Mouse (Mus musculus) embryonic facial prominence, embryonic 14.5 days (tissue): ENCODE measurements around the gene 1700086D15Rik. TPM values are rescaled to one million over a fixed set of nuclear protein-coding genes. Genes with fewer than 3 reads are reported as not detected.
A peak's percentile ranks its signal among the peaks of the same experiment; 100 is the strongest.

Source experiments
- ATAC-seq: fragments of 200-750 bp; cut with Nextera tagmentation; 2 replicates; pipeline ENCODE4 v1.8.0; 2017; ENCODE audit warnings: low read depth, moderate number of reproducible peaks, moderate TSS enrichment
- DNase-seq: peaks from one replicate; pipeline ENCODE4 v3.0.0-alpha.2; 2015; ENCODE audit warnings: low spot score
- H3K27ac ChIP-seq: fragments of 300-500 bp; sonication (generic); replicated peaks from 2 replicates; pipeline ENCODE4 v1.5.1; 2014; ENCODE audit warnings: low read depth, mild to moderate bottlenecking, low read length, moderate library complexity
- H3K27me3 ChIP-seq: fragments of 300-500 bp; sonication (generic); replicated peaks from 2 replicates; pipeline ENCODE4 v1.6.1; 2014; ENCODE audit warnings: low read length; ENCODE audit not compliant: control insufficient read depth, insufficient read depth
- H3K36me3 ChIP-seq: fragments of 300-500 bp; sonication (generic); 2 replicates; pipeline ENCODE4 v1.6.1; 2014; ENCODE audit warnings: low read length, mixed read lengths; ENCODE audit not compliant: control insufficient read depth, insufficient read depth
- H3K4me1 ChIP-seq: fragments of 300-500 bp; sonication (generic); 2 replicates; pipeline ENCODE4 v1.6.1; 2014; ENCODE audit warnings: antibody characterized with exemption, low read length; ENCODE audit not compliant: control insufficient read depth, insufficient read depth
- H3K4me2 ChIP-seq: fragments of 300-500 bp; sonication (generic); 2 replicates; pipeline ENCODE4 v1.6.1; 2014; ENCODE audit warnings: low read depth, mild to moderate bottlenecking, low read length, moderate library complexity, mixed read lengths
- H3K4me3 ChIP-seq: fragments of 300-500 bp; sonication (generic); 2 replicates; pipeline ENCODE4 v1.5.1; 2014; ENCODE audit warnings: low read depth, mild to moderate bottlenecking, low read length
- H3K9ac ChIP-seq: fragments of 300-500 bp; sonication (generic); 2 replicates; pipeline ENCODE4 v1.6.1; 2014; ENCODE audit warnings: low read depth, mild to moderate bottlenecking, low read length, moderate library complexity, mixed read lengths
- H3K9me3 ChIP-seq: fragments of 300-500 bp; sonication (generic); 2 replicates; pipeline ENCODE4 v1.6.1; 2016; ENCODE audit warnings: low read length; ENCODE audit not compliant: control insufficient read depth
- WGBS: fragments of 180-500 bp; shearing (Covaris S2); extraction: QIAGEN DNeasy Blood & Tissue Kit; methylation state at CpG from one replicate; pipeline ENCODE4 v1.1.7; 2014; 5-methylcytosine and 5-hydroxymethylcytosine counted together
- polyA plus RNA-seq: library from polyadenylated mRNA; unstranded; fragments of >200 nt; fragmentation: Nextera tagmentation; extraction: Ambion mirVana; gene quantifications from 2 replicates; pipeline ENCODE4 v1.2.1, GENCODE M21; 2014

1700086D15Rik gene
- polyA plus RNA-seq, 1 experiment from 2014 or later = not detected

- WGBS = 56% methylated on average over 8 of the region's 8 CpGs
Measured at GRCm38 (mm10) chr11:65124913-65125418, 34.7 kb downstream of the 1700086D15Rik start.

GRCm38 (mm10) chr11:65120276-65120675 is 39.4 kb downstream of the 1700086D15Rik start:
- H3K4me3 ChIP-seq = no peak overlapping the region
- no peak overlapping the region for H3K9ac ChIP-seq
- H3K36me3 ChIP-seq = no peaks in the 10 kb centered on the region
- H3K4me1 ChIP-seq = no peaks in the 10 kb centered on the region
- H3K27ac ChIP-seq = no peak overlapping the region
- no peak for ATAC-seq
- H3K4me2 ChIP-seq = no peak overlapping the region
- 68% methylated on average over 4 of the region's 4 CpGs for WGBS
- H3K27me3 ChIP-seq = no peaks in the 10 kb centered on the region
- DNase-seq = no peak
- H3K9me3 ChIP-seq = no peaks in the 10 kb centered on the region

More at GRCm38 (mm10) chr11:65124913-65125418, 34.7 kb downstream of the 1700086D15Rik start:
- no peaks in the 10 kb centered on the region for H3K36me3 ChIP-seq
- H3K9me3 ChIP-seq = no peaks in the 10 kb centered on the region
- ATAC-seq (peak; percentile 53; the same call in 1 of the 2 replicates), DNase-seq (peak; percentile 34)
- H3K27me3 ChIP-seq = no peaks in the 10 kb centered on the region
- no peak overlapping the region for H3K27ac ChIP-seq
- no peak overlapping the region for H3K9ac ChIP-seq
- no peaks in the 10 kb centered on the region for H3K4me1 ChIP-seq
- no peak overlapping the region for H3K4me2 ChIP-seq
- no peak overlapping the region for H3K4me3 ChIP-seq

GRCm38 (mm10) chr11:65115811-65116210 is 43.9 kb downstream of the 1700086D15Rik start:
- no peak overlapping the region for H3K9ac ChIP-seq
- H3K4me1 ChIP-seq = 0 out of 2 replicates have a peak, but pooled peaks cover 5% of the 10 kb centered on the region
- no peak for ATAC-seq
- no peak overlapping the region for H3K4me3 ChIP-seq
- H3K36me3 ChIP-seq = no peaks in the 10 kb centered on the region
- H3K27me3 ChIP-seq = no peaks in the 10 kb centered on the region
- H3K27ac ChIP-seq = no peak overlapping the region
- no peak for DNase-seq
- no peak overlapping the region for H3K4me2 ChIP-seq
- WGBS = 74% methylated on average over 6 of the region's 6 CpGs
- H3K9me3 ChIP-seq = no peaks in the 10 kb centered on the region

GRCm38 (mm10) chr11:65112086-65112485 is 47.6 kb downstream of the 1700086D15Rik start:
- H3K4me1 ChIP-seq = 0 out of 2 replicates have a peak, but pooled peaks cover 5% of the 10 kb centered on the region
- no peaks in the 10 kb centered on the region for H3K9me3 ChIP-seq
- H3K4me3 ChIP-seq = no peak overlapping the region
- H3K27me3 ChIP-seq = no peaks in the 10 kb centered on the region
- no peak overlapping the region for H3K4me2 ChIP-seq
- no peak overlapping the region for H3K27ac ChIP-seq
- 47% methylated on average over 4 of the region's 4 CpGs for WGBS
- DNase-seq (no peak), ATAC-seq (no peak)
- H3K9ac ChIP-seq = no peak overlapping the region; the same call in 1 of the 2 replicates
- H3K36me3 ChIP-seq = no peaks in the 10 kb centered on the region

GRCm38 (mm10) chr11:65111651-65112050 is 48.0 kb downstream of the 1700086D15Rik start:
- no peaks in the 10 kb centered on the region for H3K27me3 ChIP-seq
- DNase-seq (no peak), ATAC-seq (no peak)
- no peaks in the 10 kb centered on the region for H3K9me3 ChIP-seq
- no peak overlapping the region for H3K4me3 ChIP-seq
- no peak overlapping the region for H3K27ac ChIP-seq
- H3K4me2 ChIP-seq = no peak overlapping the region
- H3K9ac ChIP-seq = no peak overlapping the region
- 48% methylated on average over 5 of the region's 5 CpGs for WGBS
- H3K4me1 ChIP-seq = 0 out of 2 replicates have a peak, but pooled peaks cover 5% of the 10 kb centered on the region
- H3K36me3 ChIP-seq = no peaks in the 10 kb centered on the region

- Histone ChIP-seq H3K9me3 (no peaks in the 10 kb centered on the region), H3K4me2 (no peak overlapping the region), H3K4me1 (0 out of 2 replicates have a peak, but pooled peaks cover 5% of the 10 kb centered on the region), H3K36me3 (no peaks in the 10 kb centered on the region), H3K27ac (no peak overlapping the region), H3K9ac (no peak overlapping the region), H3K27me3 (no peaks in the 10 kb centered on the region), H3K4me3 (no peak overlapping the region)
- ATAC-seq = no peak
- WGBS = 80% methylated on average over 10 of the region's 10 CpGs
- DNase-seq = no peak
Measured at GRCm38 (mm10) chr11:65110058-65110457, 49.6 kb downstream of the 1700086D15Rik start.

GRCm38 (mm10) chr11:65107734-65108171 is 51.9 kb downstream of the 1700086D15Rik start:
- Histone ChIP-seq H3K27me3 (no peaks in the 10 kb centered on the region), H3K4me3 (no peak overlapping the region), H3K36me3 (no peaks in the 10 kb centered on the region), H3K27ac (no peak overlapping the region), H3K4me2 (no peak overlapping the region), H3K9ac (no peak overlapping the region), H3K4me1 (0 out of 2 replicates have a peak, but pooled peaks cover 5% of the 10 kb centered on the region), H3K9me3 (no peaks in the 10 kb centered on the region)
- WGBS = 68% methylated on average over 5 of the region's 5 CpGs
- DNase-seq (peak; percentile 35), ATAC-seq (peak; percentile 63; the same call in 1 of the 2 replicates)

GRCm38 (mm10) chr11:65107151-65107550 is 52.5 kb downstream of the 1700086D15Rik start:
- Histone ChIP-seq H3K27ac (no peak overlapping the region), H3K27me3 (no peaks in the 10 kb centered on the region), H3K9ac (no peak overlapping the region), H3K4me2 (no peak overlapping the region), H3K9me3 (no peaks in the 10 kb centered on the region), H3K4me3 (no peak overlapping the region), H3K36me3 (no peaks in the 10 kb centered on the region), H3K4me1 (0 out of 2 replicates have a peak, but pooled peaks cover 5% of the 10 kb centered on the region)
- ATAC-seq (no peak), DNase-seq (no peak)
- WGBS = 59% methylated on average over 4 of the region's 4 CpGs

- DNase-seq (no peak), ATAC-seq (no peak)
- Histone ChIP-seq H3K4me3 (no peak overlapping the region), H3K9me3 (no peaks in the 10 kb centered on the region), H3K4me1 (no peaks in the 10 kb centered on the region), H3K9ac (no peak overlapping the region), H3K27me3 (no peaks in the 10 kb centered on the region), H3K36me3 (no peaks in the 10 kb centered on the region), H3K27ac (no peak overlapping the region), H3K4me2 (no peak overlapping the region)
- WGBS = 81% methylated on average over 3 of the region's 3 CpGs
Measured at GRCm38 (mm10) chr11:65104076-65104475, 55.6 kb downstream of the 1700086D15Rik start.
